ENCODE assay signal across 16 mouse cellular contexts in genomic region chr7:113685349-113685748, GRCm38 (mm10).
"Had no signal": no experiment of that assay in that cellular context is flagged by ENCODE, and none has a peak within 500 bp of the region (broad histone marks: within the 10 kb centered on the region; RNA-seq: fewer than 3 reads in every experiment).

No protein-coding gene starts in this region.

- H3K9me3 ChIP-seq: neural tube, embryonic 13.5 days; neural tube, embryonic 15.5 days; stomach, embryonic 15.5 days had no signal

- H3K27ac ChIP-seq: neural tube, embryonic 13.5 days; neural tube, embryonic 15.5 days; stomach, embryonic 15.5 days; stomach, postnatal 0 days had no signal

- H3K4me1 ChIP-seq: stomach, embryonic 15.5 days had no signal

- DNase-seq: retina, postnatal 1 day; right cerebral cortex, adult 18-20 months; right cerebral cortex, postnatal 14 days; right cerebral cortex, postnatal 25 days; right cerebral cortex, postnatal 4 days; spleen, adult 18-20 months; thymus, adult 18-20 months; thymus, adult 2 months; thymus, postnatal 14 days; thymus, postnatal 25 days; thymus, postnatal 36 days; thymus, postnatal 4 days had no signal

- H3K4me2 ChIP-seq: neural tube, embryonic 13.5 days; neural tube, embryonic 15.5 days; stomach, embryonic 15.5 days had no signal

- H3K27me3 ChIP-seq: neural tube, embryonic 13.5 days; neural tube, embryonic 15.5 days; stomach, embryonic 15.5 days had no signal

- H3K4me3 ChIP-seq: neural tube, embryonic 13.5 days; neural tube, embryonic 15.5 days; stomach, embryonic 15.5 days had no signal

- H3K9ac ChIP-seq: neural tube, embryonic 13.5 days; neural tube, embryonic 15.5 days; stomach, embryonic 15.5 days had no signal

- H3K36me3 ChIP-seq: neural tube, embryonic 13.5 days; neural tube, embryonic 15.5 days; stomach, embryonic 15.5 days had no signal
